Mouse (Mus musculus): ENCODE data around the gene Adcy5. TPM values are rescaled to one million over a fixed set of nuclear protein-coding genes. Genes with fewer than 3 reads are reported as not detected.

The Adcy5 gene
- polyA plus RNA-seq, 1 experiment from 2014 or later = 2.8 TPM

DNA sequence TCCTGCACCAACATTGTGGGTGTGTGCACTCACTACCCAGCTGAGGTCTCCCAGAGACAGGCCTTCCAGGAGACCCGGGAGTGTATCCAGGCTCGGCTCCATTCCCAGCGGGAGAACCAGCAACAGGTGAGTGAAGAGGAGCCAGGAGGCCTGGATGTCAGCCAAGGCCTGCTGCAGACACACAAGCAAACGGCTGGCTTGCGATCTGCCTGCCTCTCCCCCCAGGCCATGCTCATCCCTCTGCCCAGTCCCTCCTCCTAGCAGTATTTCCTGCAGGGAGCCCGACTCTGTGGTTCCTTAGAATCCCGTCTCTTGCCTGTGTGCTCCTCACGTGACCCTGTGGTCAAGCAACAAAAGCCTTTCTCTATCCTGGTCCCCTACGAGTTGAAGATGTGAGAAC is 94.1 kb downstream of the Adcy5 start:
- Histone ChIP-seq H3K9ac (no peak overlapping the region), H3K4me3 (replicated peaks) (no peak overlapping the region), H3K4me2 (no peak overlapping the region), H3K27ac (no peak overlapping the region), H3K9me3 (no peaks in the 10 kb centered on the region), H3K27me3 (no peaks in the 10 kb centered on the region; the same call in 1 of the 2 replicates), H3K36me3 (replicated peaks) (no peaks in the 10 kb centered on the region), H3K4me1 (peaks cover 15% of the 10 kb centered on the region)
- no peak for ATAC-seq (ENCODE audit: low FRiP score)
- 61% methylated on average over 9 of the region's 9 CpGs for WGBS

DNA sequence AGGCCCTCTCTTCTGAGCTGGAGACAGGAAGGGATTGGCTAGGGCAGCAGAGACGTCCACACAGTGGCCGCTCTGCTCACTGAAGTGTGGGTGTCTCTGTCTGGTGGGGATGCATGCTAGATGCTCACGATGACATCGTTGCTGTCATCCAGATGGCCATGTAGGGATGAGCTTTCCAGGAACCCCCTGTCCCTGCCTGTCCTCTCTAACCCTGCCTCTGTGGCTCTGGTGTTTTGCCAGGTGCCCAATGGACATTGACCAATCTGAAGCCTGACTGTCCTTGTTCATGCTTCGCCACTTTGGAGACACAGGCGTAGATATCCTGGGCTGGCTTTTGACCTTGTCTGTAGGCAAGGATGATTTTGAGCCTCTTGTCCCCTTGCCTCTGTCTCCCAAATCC is 95.1 kb downstream of the Adcy5 start:
- 91% methylated on average over 6 of the region's 6 CpGs for WGBS
- ATAC-seq (ENCODE audit: low FRiP score) = no peak

DNA sequence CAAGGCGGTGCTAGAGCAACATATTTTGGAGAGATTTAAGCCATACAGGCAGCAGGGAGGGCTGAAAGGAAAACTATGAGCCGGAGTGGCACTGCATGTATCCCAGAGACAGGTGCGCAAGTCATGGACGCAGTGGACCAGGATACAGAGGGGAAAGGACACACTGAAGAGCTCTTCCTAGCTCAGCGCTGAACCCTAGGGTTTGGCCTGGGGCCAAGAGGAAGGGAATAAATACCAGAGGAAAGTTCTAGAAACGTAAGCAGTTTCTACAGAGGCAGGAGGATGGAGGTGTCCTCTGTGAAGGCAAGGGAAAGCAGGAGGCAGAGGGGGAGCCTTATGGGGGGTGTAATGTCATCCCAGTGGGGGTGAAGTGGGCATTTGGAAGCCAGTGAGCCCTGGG is 97.0 kb downstream of the Adcy5 start:
- ATAC-seq (ENCODE audit: low FRiP score) = no peak

More for the DNA sequence above, 95.1 kb downstream of the Adcy5 start:
- no peak overlapping the region for H3K4me2 ChIP-seq
- H3K27me3 ChIP-seq = no peaks in the 10 kb centered on the region; the same call in 1 of the 2 replicates
- H3K4me1 ChIP-seq = peaks cover 15% of the 10 kb centered on the region
- no peaks in the 10 kb centered on the region for H3K36me3 ChIP-seq (replicated peaks)
- H3K9me3 ChIP-seq = no peaks in the 10 kb centered on the region
- no peak overlapping the region for H3K27ac ChIP-seq
- no peak overlapping the region for H3K4me3 ChIP-seq (replicated peaks)
- H3K9ac ChIP-seq = no peak overlapping the region

DNA sequence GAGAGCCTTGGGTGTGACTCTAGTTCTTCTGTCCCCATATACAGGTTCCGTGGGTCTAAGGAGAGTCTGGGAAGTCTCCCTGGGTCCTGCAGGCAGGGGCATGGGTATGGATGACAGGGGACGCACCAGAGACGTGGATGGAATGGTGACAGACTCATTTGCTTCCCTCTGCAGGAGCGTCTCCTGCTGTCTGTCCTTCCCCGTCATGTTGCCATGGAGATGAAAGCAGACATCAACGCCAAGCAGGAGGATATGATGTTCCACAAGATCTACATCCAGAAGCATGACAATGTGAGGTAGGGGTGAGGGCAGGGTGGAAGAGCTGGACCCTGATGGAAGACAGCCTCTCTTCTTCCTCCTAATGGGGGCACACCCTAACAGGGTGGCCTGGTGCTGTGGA is 98.3 kb downstream of the Adcy5 start:
- Histone ChIP-seq H3K4me1 (peaks cover 15% of the 10 kb centered on the region), H3K27ac (no peak overlapping the region), H3K4me2 (no peak overlapping the region), H3K27me3 (no peaks in the 10 kb centered on the region; the same call in 1 of the 2 replicates), H3K4me3 (replicated peaks) (no peak overlapping the region), H3K9me3 (no peaks in the 10 kb centered on the region), H3K9ac (no peak overlapping the region), H3K36me3 (replicated peaks) (no peaks in the 10 kb centered on the region)
- ATAC-seq (ENCODE audit: low FRiP score) = 0 out of 2 replicates have a peak, but pooled peaks have one; percentile 36
- WGBS = 63% methylated on average over 6 of the region's 6 CpGs

More for the DNA sequence above, 97.0 kb downstream of the Adcy5 start:
- Histone ChIP-seq H3K9me3 (no peaks in the 10 kb centered on the region), H3K27ac (no peak overlapping the region), H3K4me2 (no peak overlapping the region), H3K36me3 (replicated peaks) (no peaks in the 10 kb centered on the region), H3K27me3 (no peaks in the 10 kb centered on the region; the same call in 1 of the 2 replicates), H3K4me1 (peaks cover 15% of the 10 kb centered on the region), H3K4me3 (replicated peaks) (no peak overlapping the region), H3K9ac (no peak overlapping the region)
- 90% methylated on average over 6 of the region's 6 CpGs for WGBS

DNA sequence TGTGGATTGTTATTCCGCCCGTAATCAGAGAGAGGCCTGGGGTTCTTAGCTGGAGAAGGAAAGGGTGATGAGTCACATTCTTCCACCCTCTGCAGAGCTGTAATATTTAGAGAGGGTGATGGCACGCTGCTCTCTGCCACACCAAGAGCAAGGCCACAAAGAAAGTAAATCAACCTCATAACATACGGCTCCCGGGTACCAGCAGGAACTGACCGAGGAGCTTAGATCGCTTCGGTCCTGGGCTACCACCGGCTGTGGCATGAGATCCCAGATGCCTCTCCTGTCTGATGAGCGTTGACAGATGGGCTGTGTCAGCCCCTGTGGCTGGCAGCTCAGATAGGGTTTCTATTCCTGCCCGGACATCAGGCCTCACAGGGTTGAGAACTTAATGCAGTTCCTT is 101.3 kb downstream of the Adcy5 start:
- H3K36me3 ChIP-seq (replicated peaks) = no peaks in the 10 kb centered on the region
- H3K27me3 ChIP-seq = no peaks in the 10 kb centered on the region
- H3K4me3 ChIP-seq (replicated peaks) = no peak overlapping the region
- peaks cover 10% of the 10 kb centered on the region for H3K4me1 ChIP-seq
- no peaks in the 10 kb centered on the region for H3K9me3 ChIP-seq
- 88% methylated on average over 11 of the region's 11 CpGs for WGBS
- H3K9ac ChIP-seq = no peak overlapping the region
- H3K4me2 ChIP-seq = no peak overlapping the region
- H3K27ac ChIP-seq = no peak overlapping the region
- ATAC-seq (ENCODE audit: low FRiP score) = no peak

DNA sequence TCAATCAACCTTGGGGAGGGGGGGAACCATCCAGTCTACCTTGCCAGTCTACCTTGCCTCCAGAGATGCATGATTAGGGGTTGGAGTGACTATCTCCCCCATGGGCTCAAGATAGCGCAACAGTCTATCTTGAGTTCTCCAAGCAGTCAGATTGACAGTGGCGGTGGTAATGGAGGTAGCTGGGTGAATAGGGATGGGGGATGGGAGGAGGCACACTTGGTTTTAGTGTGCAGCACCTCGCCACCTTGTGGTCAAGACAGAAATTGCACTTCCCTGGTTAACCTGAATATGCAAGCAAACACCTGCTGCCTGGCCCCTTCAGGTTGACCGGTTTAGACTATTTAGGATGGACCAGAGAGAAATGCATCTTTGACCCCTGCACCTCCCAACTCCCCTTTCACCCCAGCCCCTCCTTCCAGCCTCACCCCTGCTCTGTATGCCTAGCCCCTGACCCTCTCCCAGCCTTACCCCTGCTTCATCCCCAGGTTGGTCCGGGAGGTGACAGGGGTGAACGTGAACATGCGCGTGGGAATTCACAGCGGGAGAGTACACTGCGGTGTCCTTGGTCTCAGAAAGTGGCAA is 115.8 kb downstream of the Adcy5 start:
- peaks cover 9% of the 10 kb centered on the region; the same call in 1 of the 2 replicates for H3K4me1 ChIP-seq
- no peak overlapping the region for H3K27ac ChIP-seq
- no peaks in the 10 kb centered on the region for H3K9me3 ChIP-seq
- H3K4me2 ChIP-seq = no peak overlapping the region
- peaks cover 5% of the 10 kb centered on the region; the same call in 1 of the 2 replicates for H3K27me3 ChIP-seq
- peak; percentile 77 for ATAC-seq (ENCODE audit: low FRiP score)
- WGBS = 41% methylated on average over 10 of the region's 10 CpGs
- H3K4me3 ChIP-seq (replicated peaks) = no peak overlapping the region
- H3K36me3 ChIP-seq (replicated peaks) = no peaks in the 10 kb centered on the region
- no peak overlapping the region for H3K9ac ChIP-seq

DNA sequence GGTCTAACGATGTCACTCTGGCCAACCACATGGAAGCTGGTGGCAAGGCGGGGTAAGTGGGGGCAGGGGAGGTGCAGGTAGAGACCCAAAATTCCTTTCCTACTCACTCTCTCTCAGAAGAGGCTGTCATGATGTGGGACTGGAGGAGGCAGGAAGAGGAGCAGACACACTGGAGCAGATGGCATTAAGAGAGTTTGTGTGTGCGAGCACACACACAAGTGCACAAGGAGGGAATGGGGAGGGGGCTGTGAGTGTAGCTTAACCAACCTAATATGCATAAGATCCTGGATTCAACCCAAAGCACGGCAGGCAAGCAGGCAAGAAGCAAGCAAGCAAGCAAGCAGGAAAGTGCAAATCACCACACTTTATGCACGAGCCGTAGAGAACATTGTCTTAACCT is 116.3 kb downstream of the Adcy5 start:
- peaks cover 9% of the 10 kb centered on the region; the same call in 1 of the 2 replicates for H3K4me1 ChIP-seq
- H3K9ac ChIP-seq = no peak overlapping the region
- no peaks in the 10 kb centered on the region for H3K9me3 ChIP-seq
- H3K27ac ChIP-seq = no peak overlapping the region
- H3K36me3 ChIP-seq (replicated peaks) = no peaks in the 10 kb centered on the region
- H3K4me2 ChIP-seq = no peak overlapping the region
- 74% methylated on average over 6 of the region's 6 CpGs for WGBS
- no peak for ATAC-seq (ENCODE audit: low FRiP score)
- H3K4me3 ChIP-seq (replicated peaks) = no peak overlapping the region
- H3K27me3 ChIP-seq = peaks cover 5% of the 10 kb centered on the region; the same call in 1 of the 2 replicates

DNA sequence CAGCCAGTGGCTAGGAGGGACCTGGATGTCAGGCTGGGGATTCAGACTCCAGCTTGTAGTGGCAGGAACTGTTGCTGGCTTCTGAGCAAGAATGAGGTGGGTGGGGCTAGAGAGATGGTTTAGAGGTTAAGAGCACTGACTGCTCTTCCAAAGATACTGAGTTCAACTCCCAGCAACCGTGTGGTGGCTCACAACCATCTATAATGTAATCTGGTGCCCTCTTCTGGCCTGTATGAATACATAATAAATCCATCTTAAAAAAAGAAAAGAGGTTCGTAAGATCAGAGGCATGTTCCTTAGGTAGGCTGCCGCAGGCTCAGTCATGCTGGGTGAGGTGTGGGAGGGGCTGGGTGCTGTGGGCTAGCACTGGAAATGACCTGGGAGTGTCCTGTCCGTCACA is 116.9 kb downstream of the Adcy5 start:
- Histone ChIP-seq H3K4me1 (peaks cover 9% of the 10 kb centered on the region; the same call in 1 of the 2 replicates), H3K4me2 (no peak overlapping the region), H3K27me3 (peaks cover 5% of the 10 kb centered on the region; the same call in 1 of the 2 replicates), H3K27ac (no peak overlapping the region), H3K9me3 (no peaks in the 10 kb centered on the region), H3K9ac (no peak overlapping the region), H3K36me3 (replicated peaks) (no peaks in the 10 kb centered on the region), H3K4me3 (replicated peaks) (no peak overlapping the region)
- peak; percentile 51; the same call in 1 of the 2 replicates for ATAC-seq (ENCODE audit: low FRiP score)
- 36% methylated on average over 4 of the region's 4 CpGs for WGBS

DNA sequence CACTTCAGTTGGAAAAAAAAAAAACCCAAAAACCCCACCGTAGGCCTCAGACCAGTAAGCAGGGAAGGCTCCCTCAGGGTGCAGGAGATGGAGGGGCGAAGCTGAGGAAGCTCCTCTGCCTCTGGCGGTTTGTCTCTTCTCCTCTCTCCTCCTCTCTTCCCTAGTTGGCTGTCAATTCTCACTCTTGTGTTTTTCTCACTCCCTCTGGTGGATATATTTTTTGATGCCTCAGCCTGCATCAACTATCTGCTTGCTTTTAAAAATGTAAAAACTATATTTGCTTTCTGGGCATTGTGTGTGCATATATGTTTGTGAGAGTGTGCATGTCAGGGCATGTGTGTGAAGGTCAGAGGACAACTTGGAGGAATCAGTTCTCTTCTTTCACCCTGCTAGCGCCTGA is 117.7 kb downstream of the Adcy5 start:
- 35% methylated on average over 4 of the region's 4 CpGs for WGBS
- no peak for ATAC-seq (ENCODE audit: low FRiP score)
- Histone ChIP-seq H3K4me2 (no peak overlapping the region), H3K27ac (no peak overlapping the region), H3K4me3 (replicated peaks) (no peak overlapping the region), H3K9me3 (no peaks in the 10 kb centered on the region), H3K36me3 (replicated peaks) (no peaks in the 10 kb centered on the region), H3K9ac (no peak overlapping the region), H3K27me3 (peaks cover 5% of the 10 kb centered on the region), H3K4me1 (peaks cover 9% of the 10 kb centered on the region; the same call in 1 of the 2 replicates)

DNA sequence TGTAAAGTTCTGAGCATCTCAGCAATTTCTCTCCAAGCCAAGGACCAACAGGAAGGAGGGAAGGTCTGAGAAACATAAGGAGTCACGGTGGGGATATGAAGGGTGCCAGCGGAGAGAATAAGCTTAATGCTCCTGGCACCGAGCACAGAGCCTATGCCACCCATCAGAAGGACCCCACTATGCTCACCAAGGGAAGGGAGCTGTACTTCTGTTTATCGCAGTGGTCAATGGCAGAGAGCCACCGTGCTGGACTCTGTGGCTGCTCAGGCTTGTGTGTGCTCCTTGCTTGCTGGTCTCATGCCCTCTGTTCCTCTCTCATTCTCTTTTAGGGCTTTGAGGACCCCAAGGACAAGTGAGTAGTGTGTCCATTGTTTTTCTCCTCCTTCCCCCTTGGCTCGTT is 123.5 kb downstream of the Adcy5 start:
- no peak for ATAC-seq (ENCODE audit: low FRiP score)
- Histone ChIP-seq H3K27ac (no peak overlapping the region), H3K36me3 (replicated peaks) (no peaks in the 10 kb centered on the region), H3K4me1 (0 out of 2 replicates have a peak, but pooled peaks cover 4% of the 10 kb centered on the region), H3K9ac (no peak overlapping the region), H3K9me3 (no peaks in the 10 kb centered on the region), H3K4me2 (no peak overlapping the region), H3K4me3 (replicated peaks) (no peak overlapping the region), H3K27me3 (no peaks in the 10 kb centered on the region; the same call in 1 of the 2 replicates)
- WGBS = 86% methylated on average over 6 of the region's 6 CpGs

DNA sequence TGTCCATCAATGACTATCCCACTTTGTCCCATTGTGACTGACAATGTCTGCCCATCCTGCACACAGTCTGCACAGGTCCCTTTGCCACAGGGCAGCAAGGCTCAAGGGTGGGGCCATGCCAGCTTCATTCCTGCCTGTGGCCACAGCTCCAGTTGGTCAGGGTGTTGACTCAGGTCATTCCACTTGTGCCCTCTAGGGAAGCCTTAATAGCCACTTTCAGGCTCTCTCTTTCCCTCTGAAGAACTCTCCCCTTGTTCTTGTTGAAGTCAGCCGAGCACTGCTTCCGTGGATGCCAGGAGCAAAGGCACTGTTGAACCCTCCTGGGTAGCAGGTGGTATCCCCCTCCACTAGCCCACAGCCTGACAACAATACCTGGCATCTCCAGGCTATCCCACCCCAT is 127.8 kb downstream of the Adcy5 start:
- Histone ChIP-seq H3K9me3 (no peaks in the 10 kb centered on the region), H3K36me3 (replicated peaks) (no peaks in the 10 kb centered on the region; the same call in 1 of the 2 replicates), H3K4me1 (0 out of 2 replicates have a peak, but pooled peaks cover 4% of the 10 kb centered on the region), H3K27ac (no peak overlapping the region), H3K9ac (no peak overlapping the region), H3K4me2 (no peak overlapping the region), H3K27me3 (no peaks in the 10 kb centered on the region), H3K4me3 (replicated peaks) (no peak overlapping the region)
- ATAC-seq (ENCODE audit: low FRiP score) = no peak
- 82% methylated on average over 2 of the region's 2 CpGs for WGBS

DNA sequence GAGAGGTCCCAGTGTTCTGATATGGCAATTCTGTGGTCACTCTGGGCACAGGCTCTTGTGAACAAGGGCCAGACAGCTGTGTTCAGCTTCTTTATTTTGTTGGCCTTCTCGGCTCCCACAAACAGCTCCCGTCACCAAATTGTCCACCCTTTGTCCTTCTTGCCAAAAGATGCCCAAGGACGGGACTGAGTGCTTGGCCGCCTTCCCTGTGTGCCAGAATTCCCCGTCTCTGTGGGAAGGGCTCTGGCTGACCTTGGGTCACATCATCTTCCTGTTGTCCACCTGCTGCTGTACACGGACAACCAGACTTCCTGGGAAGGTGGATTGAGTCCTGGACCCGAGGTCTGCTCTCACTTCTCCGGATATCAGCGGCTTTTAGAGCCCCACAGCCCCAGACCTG is 131.1 kb downstream of the Adcy5 start:
- Histone ChIP-seq H3K4me1 (0 out of 2 replicates have a peak, but pooled peaks cover 5% of the 10 kb centered on the region), H3K27me3 (no peaks in the 10 kb centered on the region), H3K9ac (no peak overlapping the region), H3K27ac (no peak overlapping the region), H3K4me2 (no peak overlapping the region), H3K9me3 (no peaks in the 10 kb centered on the region), H3K36me3 (replicated peaks) (no peaks in the 10 kb centered on the region; the same call in 1 of the 2 replicates), H3K4me3 (replicated peaks) (no peak overlapping the region)
- ATAC-seq (ENCODE audit: low FRiP score) = no peak
- WGBS = 81% methylated on average over 9 of the region's 9 CpGs

DNA sequence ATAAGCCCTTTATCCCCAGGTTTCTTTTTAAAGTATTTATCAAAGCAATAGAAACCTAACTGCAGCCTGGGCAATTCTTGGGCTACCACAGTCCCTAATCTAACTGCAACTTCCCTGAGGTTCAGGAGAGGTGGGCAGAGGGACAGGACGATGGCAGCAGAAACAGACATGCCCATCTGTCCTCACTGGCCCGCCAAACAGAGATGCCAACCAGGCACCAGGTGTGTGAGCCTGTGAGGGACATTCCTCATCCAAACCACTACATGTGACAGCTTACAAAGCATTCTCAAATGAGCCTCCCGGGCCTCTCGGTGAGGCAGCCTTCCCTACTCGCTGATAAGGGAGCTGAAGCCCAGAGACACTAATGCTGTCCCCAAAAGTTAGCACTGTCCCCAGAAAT is 132.6 kb downstream of the Adcy5 start:
- H3K4me2 ChIP-seq = no peak overlapping the region
- WGBS = 94% methylated on average over 5 of the region's 5 CpGs
- no peak overlapping the region for H3K27ac ChIP-seq
- ATAC-seq (ENCODE audit: low FRiP score) = no peak
- H3K4me3 ChIP-seq (replicated peaks) = no peak overlapping the region
- H3K9me3 ChIP-seq = no peaks in the 10 kb centered on the region
- no peaks in the 10 kb centered on the region; the same call in 1 of the 2 replicates for H3K36me3 ChIP-seq (replicated peaks)
- H3K4me1 ChIP-seq = 0 out of 2 replicates have a peak, but pooled peaks cover 5% of the 10 kb centered on the region
- no peaks in the 10 kb centered on the region for H3K27me3 ChIP-seq
- no peak overlapping the region for H3K9ac ChIP-seq

All from forebrain, embryonic 12.5 days (tissue).